Mouse (Mus musculus): ENCODE results near the gene Gm20379.

Gm20379 gene

GRCm38 (mm10) chr13:92305680-92306079 is at the start of gene Gm20379:
Gm20379 (plus strand) TSS chr13:92305980.
- no peak for DNase-seq (ENCODE audit: low spot score)

DNA sequence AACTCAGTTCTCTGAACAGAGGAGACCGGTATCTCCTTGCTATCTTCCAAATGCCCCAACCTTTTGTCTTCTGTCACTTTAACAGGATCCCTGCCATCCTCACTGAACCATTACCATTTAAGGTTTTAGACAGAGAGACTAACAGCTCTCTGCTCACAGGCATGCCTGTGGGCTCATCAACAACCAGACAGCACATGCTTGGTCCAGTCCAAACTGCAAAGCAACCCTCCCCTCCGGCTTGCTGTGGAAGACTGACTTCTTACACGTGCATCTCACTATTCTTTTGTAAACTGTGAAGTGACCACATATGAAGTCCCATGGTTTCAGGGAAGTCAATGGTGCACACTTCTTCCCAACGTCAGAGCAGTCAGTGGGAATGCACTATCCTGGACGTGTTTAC is 44.5 kb upstream of the Gm20379 start:
- DNase-seq (ENCODE audit: low spot score): no peak

DNA sequence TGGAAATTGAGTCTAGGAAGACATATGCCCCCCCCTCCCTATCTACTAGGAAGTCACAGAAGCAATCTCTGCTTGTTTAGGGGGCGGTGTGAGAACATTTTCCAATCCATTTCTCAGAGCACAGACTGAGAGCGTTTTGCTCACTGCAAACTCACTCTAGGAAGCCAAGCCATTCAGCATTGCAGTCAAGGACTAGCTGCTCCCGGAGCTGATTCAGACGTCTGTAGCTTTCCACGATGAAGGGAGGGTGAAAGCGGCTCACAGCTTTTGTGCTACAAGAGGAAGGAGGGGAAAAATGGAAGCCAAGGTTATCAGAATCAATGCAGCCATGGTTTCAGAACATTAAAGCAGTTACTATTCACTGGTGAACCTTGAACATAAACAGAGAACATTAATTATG is 42.2 kb upstream of the Gm20379 start:
- no peak for DNase-seq (ENCODE audit: low spot score)

DNA sequence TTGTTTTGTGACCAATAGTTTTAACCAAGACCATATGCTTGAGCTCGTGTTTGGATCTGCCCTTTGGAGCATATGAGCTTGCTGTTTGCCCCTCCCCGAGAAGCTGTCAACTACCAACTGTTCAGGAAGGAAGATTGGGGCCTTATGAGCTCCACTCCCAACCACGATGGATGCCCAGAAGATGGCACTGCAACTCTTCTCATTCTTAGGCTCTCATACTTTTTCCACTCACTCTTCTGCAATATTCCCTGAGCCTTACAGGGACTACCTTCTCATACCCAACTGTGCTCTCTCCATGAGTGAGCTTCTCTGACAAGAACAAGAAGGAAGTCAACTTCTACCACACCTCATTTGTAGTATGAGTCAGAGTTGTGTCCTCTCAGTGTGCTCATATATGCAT is 38.7 kb upstream of the Gm20379 start:
- no peak for DNase-seq (ENCODE audit: low spot score)

DNA sequence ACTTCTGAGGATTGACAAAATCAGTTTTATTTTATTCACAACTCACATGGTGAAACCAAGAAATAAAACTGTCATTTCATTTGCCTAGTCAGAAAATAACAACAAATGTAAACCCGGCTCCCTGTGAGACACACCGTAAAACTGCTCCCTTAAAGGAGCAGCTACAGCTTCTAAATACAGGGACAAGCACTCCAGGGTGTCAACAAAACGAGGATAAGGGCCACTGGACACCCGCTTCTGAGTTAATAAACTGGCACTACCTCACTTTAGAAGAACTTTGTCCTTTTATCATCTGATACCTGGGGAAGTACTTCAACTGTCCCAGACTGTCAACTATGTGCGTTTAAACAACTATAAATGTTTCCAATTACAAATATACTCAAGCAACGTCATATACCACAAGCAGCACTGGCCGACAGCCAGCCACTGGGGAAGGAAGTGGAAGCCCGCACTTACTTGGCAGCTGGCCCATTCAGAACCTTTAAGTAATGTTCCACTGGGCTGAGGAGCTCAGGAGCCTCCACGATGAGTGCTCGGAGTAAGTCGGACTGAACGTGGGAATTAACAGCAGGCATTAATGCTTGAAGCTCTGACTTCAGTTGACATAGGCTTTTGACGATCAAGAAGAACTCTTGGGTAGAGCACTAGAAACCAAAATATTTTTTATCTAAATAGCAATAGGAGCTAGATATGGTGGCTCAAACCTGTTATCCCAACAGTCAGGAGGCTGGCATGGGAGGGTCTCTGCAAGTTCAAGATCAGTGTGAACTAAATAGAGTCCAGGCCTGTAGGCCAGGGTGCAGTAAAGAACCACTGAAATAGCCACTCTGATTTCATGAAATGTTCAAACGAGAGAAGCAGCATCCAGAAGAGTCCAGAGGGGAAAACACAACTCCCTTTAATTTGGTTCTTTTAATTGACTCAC is 31.2 kb upstream of the Gm20379 start:
- peak; percentile 63 for DNase-seq (ENCODE audit: low spot score)

DNA sequence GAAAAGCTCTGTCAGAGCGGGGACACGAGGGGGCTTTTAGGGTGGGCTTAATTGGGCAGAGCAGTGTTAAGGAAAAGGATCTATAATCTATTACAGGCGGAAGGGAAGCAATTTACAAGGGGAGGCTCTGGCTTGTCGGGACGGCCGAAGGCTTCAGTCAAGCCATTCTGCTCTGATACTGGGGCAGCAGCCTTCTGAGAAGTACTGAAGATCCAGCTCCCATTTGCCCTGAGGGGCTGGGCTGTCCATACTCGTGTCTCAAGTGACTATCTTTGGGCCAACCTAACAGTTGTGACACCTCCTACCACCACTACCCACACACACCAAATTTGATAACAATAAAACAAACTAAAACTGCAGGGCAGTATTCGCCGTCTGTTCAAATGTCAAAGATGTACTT is 30.5 kb upstream of the Gm20379 start:
- no peak for DNase-seq (ENCODE audit: low spot score)

- no peak for DNase-seq (ENCODE audit: low spot score)
Measured at GRCm38 (mm10) chr13:92277027-92277426, 28.8 kb upstream of the Gm20379 start.

DNA sequence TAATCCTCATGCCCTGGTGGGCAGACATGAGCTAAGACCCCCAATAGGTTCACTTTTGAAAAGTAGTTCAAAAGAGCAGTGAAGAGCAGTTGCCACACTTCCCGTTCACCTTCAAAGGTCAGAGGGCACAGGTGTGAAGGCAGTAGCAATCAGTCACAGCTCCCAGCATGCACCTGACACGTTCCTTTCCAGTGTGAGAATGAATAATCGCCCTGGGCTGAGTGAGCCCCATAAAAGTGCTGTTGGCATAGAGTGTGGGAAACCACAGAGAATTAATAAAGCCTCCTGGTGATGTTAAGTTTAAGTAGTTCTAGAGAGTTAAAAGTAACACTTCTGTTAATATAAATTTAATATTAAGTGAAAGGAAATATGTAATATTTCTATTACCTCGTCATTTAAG is 14.2 kb upstream of the Gm20379 start:
- DNase-seq (ENCODE audit: low spot score): no peak

GRCm38 (mm10) chr13:92293883-92294282 is 11.9 kb upstream of the Gm20379 start:
- DNase-seq (ENCODE audit: low spot score): no peak

- DNase-seq (ENCODE audit: low spot score): no peak
Measured at GRCm38 (mm10) chr13:92296490-92296889, 9.3 kb upstream of the Gm20379 start.

- DNase-seq (ENCODE audit: low spot score): no peak
Measured at GRCm38 (mm10) chr13:92297021-92297420, 8.8 kb upstream of the Gm20379 start.

DNA sequence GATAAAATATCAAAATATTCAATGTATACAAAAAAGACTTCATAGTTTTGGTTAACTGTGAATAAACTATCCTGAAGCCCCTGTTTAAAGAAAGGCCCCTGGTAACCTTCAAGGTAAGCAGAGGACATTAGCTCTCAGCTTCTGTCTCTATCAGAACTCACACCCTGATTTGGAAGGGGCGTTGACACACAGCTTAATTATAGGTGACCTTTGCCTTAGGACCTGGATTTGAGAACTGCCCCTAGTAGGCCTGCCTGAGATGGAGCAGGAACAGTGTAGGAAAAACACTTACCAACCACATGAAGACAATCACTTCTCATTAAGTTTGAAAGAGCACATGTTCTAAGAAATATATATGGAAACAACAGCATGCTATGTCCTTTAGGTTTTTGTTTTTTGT is 6.3 kb upstream of the Gm20379 start:
- no peak for DNase-seq (ENCODE audit: low spot score)

GRCm38 (mm10) chr13:92301754-92302153 is 4.0 kb upstream of the Gm20379 start:
- no peak for DNase-seq (ENCODE audit: low spot score)

- no peak for DNase-seq (ENCODE audit: low spot score)
Measured at GRCm38 (mm10) chr13:92302466-92302865, 3.3 kb upstream of the Gm20379 start.

- no peak for DNase-seq (ENCODE audit: low spot score)
Measured at GRCm38 (mm10) chr13:92303062-92303948, 2.5 kb upstream of the Gm20379 start.

DNA sequence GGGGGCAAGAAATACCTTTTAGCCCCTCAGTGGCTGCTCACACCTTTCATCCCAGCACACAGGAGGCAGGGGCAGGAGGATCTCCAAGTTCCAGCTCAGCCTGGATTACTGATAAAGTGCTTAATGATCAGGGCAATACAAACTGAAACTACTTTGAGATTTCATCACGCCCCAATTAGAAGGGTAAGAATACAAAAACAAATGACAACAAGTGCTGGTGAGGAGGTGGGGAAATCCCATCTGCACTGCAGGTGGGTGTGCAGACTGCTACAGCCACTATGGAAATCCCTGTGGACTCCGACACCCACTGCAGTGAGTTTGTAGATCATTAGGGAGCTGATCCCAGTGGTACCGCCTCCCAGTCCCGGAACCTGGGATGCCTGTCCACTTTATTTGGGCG is 1.5 kb upstream of the Gm20379 start:
- no peak for DNase-seq (ENCODE audit: low spot score)

DNA sequence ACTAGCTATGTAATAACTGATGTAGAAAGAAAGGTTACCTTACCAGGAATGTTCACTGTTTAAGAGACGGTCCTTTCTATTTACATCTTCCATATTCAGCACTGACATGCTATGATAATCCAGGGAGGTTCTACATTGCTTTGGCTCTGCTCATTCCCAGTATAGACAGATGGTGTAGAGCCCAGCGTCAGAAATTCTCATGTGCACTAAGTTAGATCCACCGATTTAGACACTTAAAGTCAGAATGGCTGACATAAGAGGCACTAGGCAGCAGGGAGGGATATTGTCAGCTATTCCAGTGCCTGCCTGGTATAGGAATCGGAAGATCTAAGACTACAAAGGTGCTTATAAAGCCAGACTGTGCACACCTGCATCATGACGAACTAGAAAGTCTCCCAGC is 8.8 kb downstream of the Gm20379 start:
- no peak for DNase-seq (ENCODE audit: low spot score)

GRCm38 (mm10) chr13:92320770-92321169 is 15.0 kb downstream of the Gm20379 start:
- no peak for DNase-seq (ENCODE audit: low spot score)

DNA sequence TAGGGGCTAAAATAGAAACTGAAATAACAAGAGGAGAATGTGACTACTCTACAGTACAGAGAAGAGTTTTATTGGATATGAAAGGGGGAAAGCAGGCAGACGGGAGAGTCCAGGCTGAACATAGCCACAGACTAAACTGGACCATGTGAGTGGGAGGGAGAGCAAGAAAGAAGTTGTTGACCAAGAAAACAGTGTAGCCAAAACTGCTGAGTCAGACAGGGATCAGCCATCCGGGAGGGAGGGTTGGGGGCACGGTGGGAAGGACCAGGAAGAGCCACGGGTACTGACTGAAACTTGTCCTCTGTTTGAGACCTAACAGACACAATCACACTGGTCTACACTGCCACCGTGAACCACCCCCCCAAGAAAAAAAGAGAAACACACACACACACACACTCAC is 20.2 kb downstream of the Gm20379 start:
- DNase-seq (ENCODE audit: low spot score): no peak

DNA sequence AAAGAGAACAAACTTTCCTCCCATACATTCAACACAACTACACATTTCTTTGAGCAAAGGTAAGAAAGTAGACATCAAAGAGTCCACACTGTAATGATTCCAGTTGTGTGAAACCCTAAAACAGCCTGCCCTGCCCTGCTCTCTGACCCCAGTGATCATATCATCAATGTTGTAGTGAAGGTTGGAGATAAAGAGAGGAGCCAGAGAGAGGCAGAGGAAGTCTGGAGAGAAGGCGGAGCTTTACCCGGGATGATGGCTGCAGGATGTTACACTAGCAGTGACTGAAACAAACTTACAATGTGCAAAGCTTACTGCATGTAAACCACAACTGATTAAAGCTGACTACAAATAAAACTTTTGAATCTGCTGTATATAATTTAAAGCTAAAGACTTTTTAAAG is 22.2 kb downstream of the Gm20379 start:
- no peak for DNase-seq (ENCODE audit: low spot score)

DNA sequence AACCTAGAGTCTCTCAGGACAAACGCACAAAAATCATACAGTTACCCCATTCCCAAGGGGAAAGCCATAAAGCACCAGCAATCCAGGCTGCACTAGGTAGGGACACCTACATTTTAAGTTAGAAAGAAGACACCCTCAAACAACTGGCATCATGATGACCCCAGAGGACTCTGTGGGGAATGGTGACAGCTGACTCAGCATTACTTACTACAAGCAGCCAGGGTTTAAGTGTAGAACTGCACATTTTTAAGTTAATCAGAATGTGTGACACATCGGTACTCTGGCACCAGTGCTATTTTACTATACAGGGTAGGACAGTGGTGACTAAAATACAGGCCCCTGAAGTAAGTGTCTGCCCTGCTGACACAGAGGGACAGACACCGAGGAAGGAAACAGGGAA is 24.8 kb downstream of the Gm20379 start:
- DNase-seq (ENCODE audit: low spot score): no peak

DNA sequence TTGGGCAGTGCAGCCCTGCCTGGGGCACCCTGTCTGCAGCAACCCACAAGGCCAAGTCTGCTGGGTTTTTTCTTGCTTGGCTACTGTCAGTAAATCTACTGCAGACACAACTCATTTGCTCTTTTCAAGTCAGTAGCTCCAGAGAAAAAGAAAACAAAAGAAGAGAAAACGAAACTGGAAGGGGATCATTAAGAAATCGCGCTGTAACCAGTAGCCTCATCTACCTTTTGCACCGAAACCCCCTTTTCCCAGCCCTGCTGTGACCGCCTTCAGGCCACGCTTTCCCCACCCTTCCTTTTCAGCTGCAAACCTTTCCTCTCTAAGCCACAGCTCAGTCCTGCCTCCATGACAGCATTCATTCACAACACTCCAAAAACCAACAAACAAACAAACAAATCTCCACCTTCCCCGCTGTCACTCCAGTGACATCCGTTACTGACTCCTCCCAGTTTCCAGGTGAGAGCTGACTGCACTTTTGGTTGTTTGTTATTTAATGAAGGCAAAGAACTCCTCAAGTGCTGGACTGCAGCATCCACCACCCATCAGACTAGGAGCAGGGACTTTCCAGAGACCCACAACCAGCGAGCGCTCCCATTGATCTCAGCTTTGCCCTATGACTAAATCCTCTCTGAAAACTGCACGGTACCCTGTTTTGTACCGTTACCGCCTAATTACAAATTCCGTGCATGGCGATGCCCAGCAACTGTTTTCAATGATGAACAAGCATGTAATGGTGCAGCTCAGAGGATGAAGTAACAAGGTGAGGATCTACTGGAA is 26.5 kb downstream of the Gm20379 start:
- no peak for DNase-seq (ENCODE audit: low spot score)
